In the genomic region with DNA sequence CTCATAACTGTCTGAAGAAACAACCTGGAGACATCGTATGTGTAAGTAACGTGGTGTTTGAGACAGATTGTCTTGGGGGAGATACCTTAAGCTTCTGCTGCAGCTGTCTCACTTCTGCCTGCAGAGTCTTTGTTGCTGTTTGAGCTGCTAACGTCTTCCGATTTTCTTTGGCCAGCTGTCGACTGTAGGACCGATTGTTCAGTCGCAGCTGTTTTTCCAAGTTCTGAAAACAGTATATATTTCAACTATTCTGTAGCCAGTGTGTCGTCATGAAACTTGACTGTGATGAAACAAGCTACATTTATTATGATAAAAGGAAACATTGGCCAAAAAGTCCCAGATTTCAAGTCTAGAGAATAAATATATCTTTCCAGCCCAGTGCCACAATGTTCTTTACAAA, we compare ENCODE assay signal across 27 mouse cellular contexts. TPM values are rescaled to one million over a fixed set of nuclear protein-coding genes. Genes with fewer than 3 reads are reported as not detected.
"Had no signal": no experiment of that assay in that cellular context is flagged by ENCODE, and none has a peak within 500 bp of the region (broad histone marks: within the 10 kb centered on the region; RNA-seq: fewer than 3 reads in every experiment).

No protein-coding gene starts in this region.

- H3K4me1 ChIP-seq: hindbrain, embryonic 13.5 days; hindbrain, embryonic 15.5 days; limb, embryonic 15.5 days had no signal

- H3K4me2 ChIP-seq: heart, embryonic 12.5 days; hindbrain, embryonic 13.5 days; hindbrain, embryonic 15.5 days; kidney, embryonic 15.5 days; limb, embryonic 12.5 days; limb, embryonic 15.5 days had no signal

- H3K27ac ChIP-seq: gastrocnemius, adult 2 months; heart, embryonic 10.5 days; hindbrain, embryonic 13.5 days; hindbrain, embryonic 15.5 days; hindbrain, postnatal 0 days; kidney, embryonic 15.5 days; kidney, postnatal 0 days; limb, embryonic 12.5 days; limb, embryonic 15.5 days had no signal

- H3K9me3 ChIP-seq: heart, embryonic 10.5 days; heart, embryonic 12.5 days; hindbrain, embryonic 13.5 days; hindbrain, embryonic 15.5 days; kidney, embryonic 15.5 days; limb, embryonic 12.5 days; limb, embryonic 15.5 days had no signal

- ATAC-seq: hindbrain, postnatal 0 days; intestine, embryonic 16.5 days had no signal

- H3K4me3 ChIP-seq: gastrocnemius, adult 2 months; heart, embryonic 10.5 days; heart, embryonic 12.5 days; hindbrain, embryonic 13.5 days; hindbrain, embryonic 15.5 days; kidney, embryonic 15.5 days; limb, embryonic 12.5 days; limb, embryonic 15.5 days had no signal

- H3K27me3 ChIP-seq: heart, embryonic 12.5 days; hindbrain, embryonic 13.5 days; hindbrain, embryonic 15.5 days; kidney, embryonic 15.5 days; limb, embryonic 12.5 days; limb, embryonic 15.5 days had no signal

- H3K36me3 ChIP-seq: heart, embryonic 10.5 days; heart, embryonic 12.5 days; hindbrain, embryonic 13.5 days; hindbrain, embryonic 15.5 days; kidney, embryonic 15.5 days; limb, embryonic 12.5 days; limb, embryonic 15.5 days had no signal

- DNase-seq: gastrocnemius, adult 2 months; gastrocnemius, postnatal 10 days; gastrocnemius, postnatal 25 days; heart, adult 18-20 months; heart, postnatal 14 days; heart, postnatal 36 days; kidney, adult 11 months; kidney, adult 2 months; kidney, adult 9 months; kidney, postnatal 14 days; kidney, postnatal 36 days; layer of hippocampus, adult 9-11 months; layer of hippocampus, postnatal 36 days; left cerebral cortex, postnatal 4 days had no signal

- H3K9ac ChIP-seq: heart, embryonic 12.5 days; hindbrain, embryonic 13.5 days; hindbrain, embryonic 15.5 days; kidney, embryonic 15.5 days; limb, embryonic 12.5 days; limb, embryonic 15.5 days had no signal

RNA-seq across cellular contexts. Expression of gene Lca5l, which starts 18.4 kb away (rescaled TPM):
- total RNA-seq: granulocyte monocyte progenitor cell, adult 5-6 weeks had no signal
- polyA plus RNA-seq: liver, adult 2 months had no signal

RNA-seq across cellular contexts. Expression of gene Sh3bgr, which starts 26.6 kb away (rescaled TPM):
- total RNA-seq: granulocyte monocyte progenitor cell, adult 5-6 weeks; hematopoietic stem cell, adult 5-6 weeks had no signal
- polyA plus RNA-seq: liver, adult 2 months had no signal
